Mouse (Mus musculus): ENCODE results near the gene Sfxn2. TPM values are rescaled to one million over a fixed set of nuclear protein-coding genes. Genes with fewer than 3 reads are reported as not detected.

The Sfxn2 gene
- polyA plus RNA-seq, 1 experiment: 6.5 TPM

- H3K27me3 ChIP-seq (ENCODE audit: control insufficient read depth, insufficient read depth, low read length): no peaks in the 10 kb centered on the region
- no peak overlapping the region for H3K27ac ChIP-seq (ENCODE audit: control insufficient read depth, insufficient read depth, low read length)
- H3K36me3 ChIP-seq (ENCODE audit: control insufficient read depth, insufficient read depth, low read length): no peaks in the 10 kb centered on the region
- H3K4me1 ChIP-seq (replicated peaks; ENCODE audit: control insufficient read depth, insufficient read depth, low read length): peaks cover 9% of the 10 kb centered on the region
- 74% methylated on average over 10 of the region's 10 CpGs for WGBS
- no peak for DNase-seq
- no peak overlapping the region for H3K4me3 ChIP-seq (ENCODE audit: control insufficient read depth, insufficient read depth, low read length)
- TF ChIP-seq POLR2A (IDR thresholded peaks at IDR 0.05; ENCODE audit: control insufficient read depth, extremely low read depth, insufficient read depth, low read length, poor library complexity): no peak
- TF ChIP-seq CTCF (IDR thresholded peaks at IDR 0.05; ENCODE audit: borderline replicate concordance, control insufficient read depth, extremely low read depth, insufficient read depth, low read length, poor library complexity): no peak
These were observed 1.3 kb upstream of the Sfxn2 start for GRCm38 (mm10) chr19:46571878-46572244.

GRCm38 (mm10) chr19:46572548-46572947 lies 617 bp upstream of the Sfxn2 start:
- peaks cover 9% of the 10 kb centered on the region for H3K4me1 ChIP-seq (replicated peaks; ENCODE audit: control insufficient read depth, insufficient read depth, low read length)
- TF ChIP-seq POLR2A (IDR thresholded peaks at IDR 0.05; ENCODE audit: control insufficient read depth, extremely low read depth, insufficient read depth, low read length, poor library complexity): no peak
- TF ChIP-seq CTCF (IDR thresholded peaks at IDR 0.05; ENCODE audit: borderline replicate concordance, control insufficient read depth, extremely low read depth, insufficient read depth, low read length, poor library complexity): no peak
- under 1% methylated on average over 17 of the region's 17 CpGs for WGBS
- no peaks in the 10 kb centered on the region for H3K36me3 ChIP-seq (ENCODE audit: control insufficient read depth, insufficient read depth, low read length)
- H3K4me3 ChIP-seq (ENCODE audit: control insufficient read depth, insufficient read depth, low read length): peak overlapping the region; percentile 58
- no peaks in the 10 kb centered on the region for H3K27me3 ChIP-seq (ENCODE audit: control insufficient read depth, insufficient read depth, low read length)
- no peak overlapping the region for H3K27ac ChIP-seq (ENCODE audit: control insufficient read depth, insufficient read depth, low read length)
- DNase-seq: no peak

- Histone ChIP-seq H3K27ac (ENCODE audit: control insufficient read depth, insufficient read depth, low read length) (no peak overlapping the region), H3K4me3 (ENCODE audit: control insufficient read depth, insufficient read depth, low read length) (no peak overlapping the region), H3K27me3 (ENCODE audit: control insufficient read depth, insufficient read depth, low read length) (no peaks in the 10 kb centered on the region), H3K4me1 (replicated peaks; ENCODE audit: control insufficient read depth, insufficient read depth, low read length) (peaks cover 13% of the 10 kb centered on the region), H3K36me3 (ENCODE audit: control insufficient read depth, insufficient read depth, low read length) (no peaks in the 10 kb centered on the region)
- TF ChIP-seq CTCF (IDR thresholded peaks at IDR 0.05; ENCODE audit: borderline replicate concordance, control insufficient read depth, extremely low read depth, insufficient read depth, low read length, poor library complexity): no peak
- no peak for TF ChIP-seq POLR2A (IDR thresholded peaks at IDR 0.05; ENCODE audit: control insufficient read depth, extremely low read depth, insufficient read depth, low read length, poor library complexity)
- WGBS: 54% methylated on average over 6 of the region's 6 CpGs
- no peak for DNase-seq
These were observed 825 bp downstream of the Sfxn2 start for GRCm38 (mm10) chr19:46573990-46574389.

- Histone ChIP-seq H3K27me3 (ENCODE audit: control insufficient read depth, insufficient read depth, low read length) (no peaks in the 10 kb centered on the region), H3K4me1 (replicated peaks; ENCODE audit: control insufficient read depth, insufficient read depth, low read length) (peaks cover 13% of the 10 kb centered on the region), H3K36me3 (ENCODE audit: control insufficient read depth, insufficient read depth, low read length) (no peaks in the 10 kb centered on the region), H3K27ac (ENCODE audit: control insufficient read depth, insufficient read depth, low read length) (no peak overlapping the region), H3K4me3 (ENCODE audit: control insufficient read depth, insufficient read depth, low read length) (no peak overlapping the region)
- no peak for DNase-seq
- WGBS: 94% methylated on average over 4 of the region's 4 CpGs
- no peak for TF ChIP-seq POLR2A (IDR thresholded peaks at IDR 0.05; ENCODE audit: control insufficient read depth, extremely low read depth, insufficient read depth, low read length, poor library complexity)
- TF ChIP-seq CTCF (IDR thresholded peaks at IDR 0.05; ENCODE audit: borderline replicate concordance, control insufficient read depth, extremely low read depth, insufficient read depth, low read length, poor library complexity): no peak
These were observed 2.0 kb downstream of the Sfxn2 start for GRCm38 (mm10) chr19:46575196-46575595.

GRCm38 (mm10) chr19:46587823-46588508 lies 14.8 kb downstream of the Sfxn2 start:
- no peaks in the 10 kb centered on the region for H3K36me3 ChIP-seq (ENCODE audit: control insufficient read depth, insufficient read depth, low read length)
- H3K27me3 ChIP-seq (ENCODE audit: control insufficient read depth, insufficient read depth, low read length): no peaks in the 10 kb centered on the region
- DNase-seq: peak; percentile 68
- H3K4me3 ChIP-seq (ENCODE audit: control insufficient read depth, insufficient read depth, low read length): no peak overlapping the region
- H3K4me1 ChIP-seq (replicated peaks; ENCODE audit: control insufficient read depth, insufficient read depth, low read length): no peaks in the 10 kb centered on the region
- TF ChIP-seq POLR2A (IDR thresholded peaks at IDR 0.05; ENCODE audit: control insufficient read depth, extremely low read depth, insufficient read depth, low read length, poor library complexity) (no peak), CTCF (IDR thresholded peaks at IDR 0.05; ENCODE audit: borderline replicate concordance, control insufficient read depth, extremely low read depth, insufficient read depth, low read length, poor library complexity) (peak; percentile 84; the same call in 1 of the 2 replicates)
- 73% methylated on average over 13 of the region's 13 CpGs for WGBS
- no peak overlapping the region for H3K27ac ChIP-seq (ENCODE audit: control insufficient read depth, insufficient read depth, low read length)

GRCm38 (mm10) chr19:46591575-46591974 lies 18.4 kb downstream of the Sfxn2 start:
- Histone ChIP-seq H3K36me3 (ENCODE audit: control insufficient read depth, insufficient read depth, low read length) (no peaks in the 10 kb centered on the region), H3K4me3 (ENCODE audit: control insufficient read depth, insufficient read depth, low read length) (no peak overlapping the region), H3K4me1 (replicated peaks; ENCODE audit: control insufficient read depth, insufficient read depth, low read length) (no peaks in the 10 kb centered on the region), H3K27me3 (ENCODE audit: control insufficient read depth, insufficient read depth, low read length) (no peaks in the 10 kb centered on the region), H3K27ac (ENCODE audit: control insufficient read depth, insufficient read depth, low read length) (no peak overlapping the region)
- no peak for DNase-seq
- TF ChIP-seq POLR2A (IDR thresholded peaks at IDR 0.05; ENCODE audit: control insufficient read depth, extremely low read depth, insufficient read depth, low read length, poor library complexity) (no peak), CTCF (IDR thresholded peaks at IDR 0.05; ENCODE audit: borderline replicate concordance, control insufficient read depth, extremely low read depth, insufficient read depth, low read length, poor library complexity) (no peak)
- 92% methylated on average over 6 of the region's 6 CpGs for WGBS

Data from thymus, adult 2 months (tissue).